Comparison of ENCODE assay signal across 8 mouse cellular contexts in genomic region chr10:30655655-30656054, GRCm38 (mm10). TPM values are rescaled to one million over a fixed set of nuclear protein-coding genes. Genes with fewer than 3 reads are reported as not detected.
DNase-seq lines count a peak whose midpoint lies in the region; ATAC-seq and TF ChIP-seq lines count a peak whose summit lies in the region.

No protein-coding gene starts in this region.

- intact Hi-C loops in heart, adult 2 months (cut with DNase I), result no loop called here

- peak overlapping the region; percentile 51 for H3K4me2 ChIP-seq in intestine, embryonic 15.5 days (replicated peaks)
- no peak overlapping the region for H3K4me2 ChIP-seq in forebrain, embryonic 16.5 days (ENCODE audit: low read length)

- H3K9me3 ChIP-seq in intestine, embryonic 15.5 days, result no peaks in the 10 kb centered on the region
- no peaks in the 10 kb centered on the region for H3K9me3 ChIP-seq in forebrain, embryonic 16.5 days (ENCODE audit: control insufficient read depth, low read length)

- TF ChIP-seq CTCF in heart, adult 2 months (IDR thresholded peaks at IDR 0.05), result no peak

- H3K27me3 ChIP-seq in heart, adult 2 months (ENCODE audit: control insufficient read depth, insufficient read depth, low read length), result no peaks in the 10 kb centered on the region
- no peaks in the 10 kb centered on the region for H3K27me3 ChIP-seq in intestine, embryonic 15.5 days (replicated peaks)
- no peaks in the 10 kb centered on the region for H3K27me3 ChIP-seq in forebrain, embryonic 16.5 days (replicated peaks; ENCODE audit: control insufficient read depth, insufficient read depth, low read length)

- peaks cover 3% of the 10 kb centered on the region; the same call in 1 of the 2 replicates for H3K4me1 ChIP-seq in heart, adult 2 months (ENCODE audit: control insufficient read depth, insufficient read depth, low read length)
- H3K4me1 ChIP-seq in intestine, embryonic 15.5 days (replicated peaks), result no peaks in the 10 kb centered on the region
- no peaks in the 10 kb centered on the region for H3K4me1 ChIP-seq in forebrain, embryonic 16.5 days (replicated peaks; ENCODE audit: control insufficient read depth, insufficient read depth, low read length)

- H3K79me2 ChIP-seq in heart, adult 2 months (replicated peaks; ENCODE audit: control insufficient read depth, insufficient read depth, low read length), result no peaks in the 10 kb centered on the region

- no peak for DNase-seq in heart, adult 2 months
- no peak for DNase-seq in heart, adult 18-20 months
- peak; percentile 56 for DNase-seq in embryo, embryonic 10 days (ENCODE audit: low spot score)
- DNase-seq in MN1 (ENCODE audit: low spot score), result no peak
- no peak for DNase-seq in adrenal gland, adult (ENCODE audit: inconsistent age in 2 of 2, low spot score in 1 of 2)

- peaks cover 3% of the 10 kb centered on the region for H3K36me3 ChIP-seq in heart, adult 2 months (ENCODE audit: control insufficient read depth, insufficient read depth, low read length)
- no peaks in the 10 kb centered on the region for H3K36me3 ChIP-seq in intestine, embryonic 15.5 days
- H3K36me3 ChIP-seq in forebrain, embryonic 16.5 days (ENCODE audit: control insufficient read depth, insufficient read depth), result peaks cover 15% of the 10 kb centered on the region

- peak overlapping the region; percentile 49 for H3K9ac ChIP-seq in heart, adult 2 months (ENCODE audit: low read depth, low read length)
- H3K9ac ChIP-seq in intestine, embryonic 15.5 days, result 0 out of 2 replicates have a peak overlapping the region, but pooled peaks have one; percentile 27
- no peak overlapping the region for H3K9ac ChIP-seq in forebrain, embryonic 16.5 days (replicated peaks; ENCODE audit: low read depth, low read length)

- peak overlapping the region; percentile 36; the same call in 1 of the 2 replicates for H3K4me3 ChIP-seq in heart, adult 2 months
- H3K4me3 ChIP-seq in intestine, embryonic 15.5 days (replicated peaks), result peak overlapping the region; percentile 20
- no peak overlapping the region for H3K4me3 ChIP-seq in forebrain, embryonic 16.5 days (replicated peaks; ENCODE audit: low read length)

- WGBS in heart, adult 2 months, result 16% methylated on average over 5 of the region's 5 CpGs
- WGBS in intestine, embryonic 15.5 days, result 11% methylated on average over 5 of the region's 5 CpGs
- WGBS in forebrain, embryonic 16.5 days, result 25% methylated on average over 5 of the region's 5 CpGs

- TF ChIP-seq EP300 in heart, adult 2 months (IDR thresholded peaks at IDR 0.05; ENCODE audit: insufficient read depth, low read depth, low read length), result no peak

- ATAC-seq in intestine, embryonic 15.5 days, result peak; percentile 79
- ATAC-seq in megakaryocyte progenitor cell, adult 5-6 weeks (replicated peaks; ENCODE audit: poor library complexity), result peak; percentile 86
- no peak for ATAC-seq in forebrain, embryonic 16.5 days

- no peak overlapping the region for H3K27ac ChIP-seq in heart, adult 2 months
- no peak overlapping the region for H3K27ac ChIP-seq in intestine, embryonic 15.5 days
- H3K27ac ChIP-seq in forebrain, embryonic 16.5 days (ENCODE audit: low read length), result no peak overlapping the region

- no peak for TF ChIP-seq POLR2A in heart, adult 2 months (IDR thresholded peaks at IDR 0.05; ENCODE audit: insufficient read depth, low read depth, low read length)

RNA-seq across cellular contexts. Expression of gene Hint3, which starts 26.2 kb away (rescaled TPM):
- 10 to 100 TPM; 70.1 to 92.3 TPM for total RNA-seq in heart, adult 2 months (2021)
- polyA plus RNA-seq in heart, adult 2 months (2012; rRNA removed), result 22.4 and 40.4 TPM in 2 replicates
- total RNA-seq in heart, adult 18-20 months (2021), result 10 to 100 TPM; 89.6 to 92.2 TPM
- 31.0 and 37.4 TPM in 2 replicates for polyA plus RNA-seq in intestine, embryonic 15.5 days (2015; fragmentation: Nextera tagmentation; extraction: Ambion mirVana)
- total RNA-seq in megakaryocyte progenitor cell, adult 5-6 weeks (2015), result 13.7 and 16.6 TPM in 2 replicates
- total RNA-seq in megakaryocyte progenitor cell, adult 5-6 weeks (2017), result 5.7 and 9.8 TPM in 2 replicates
- polyA plus RNA-seq in forebrain, embryonic 16.5 days (2015; fragmentation: Nextera tagmentation; extraction: Ambion mirVana), result 21.9 and 22.9 TPM in 2 replicates

RNA-seq across cellular contexts. Expression of gene Trmt11, which starts 55.1 kb away (rescaled TPM):
- 1 to 10 TPM; 4.3 to 6.4 TPM for total RNA-seq in heart, adult 2 months (2021)
- 1.1 and 3.0 TPM in 2 replicates for polyA plus RNA-seq in heart, adult 2 months (2012; rRNA removed)
- 1 to 10 TPM; 4.6 to 7.8 TPM for total RNA-seq in heart, adult 18-20 months (2021)
- 26.7 and 26.8 TPM in 2 replicates for polyA plus RNA-seq in intestine, embryonic 15.5 days (2015; fragmentation: Nextera tagmentation; extraction: Ambion mirVana)
- 27.5 and 28.3 TPM in 2 replicates for total RNA-seq in megakaryocyte progenitor cell, adult 5-6 weeks (2015)
- 23.3 and 29.7 TPM in 2 replicates for total RNA-seq in megakaryocyte progenitor cell, adult 5-6 weeks (2017)
- polyA plus RNA-seq in forebrain, embryonic 16.5 days (2015; fragmentation: Nextera tagmentation; extraction: Ambion mirVana), result 24.6 and 26.4 TPM in 2 replicates

Comparison
In these comparisons a context has a peak if more than half of its experiments do, and no peak if none do; other contexts are left out.
1. RNA of gene Hint3, which starts 26.2 kb away (total RNA-seq): 70.1 to 92.3 TPM in heart, adult 2 months and 89.6 to 92.2 TPM in heart, adult 18-20 months; 5.7 to 16.6 TPM in megakaryocyte progenitor cell, adult 5-6 weeks; every median in the first group is over 4 times any median in the second.